Mouse (Mus musculus): Measurements from ENCODE around the gene Nolc1. TPM values are rescaled to one million over a fixed set of nuclear protein-coding genes. Genes with fewer than 3 reads are reported as not detected.

Gene Nolc1
- polyA plus RNA-seq, 1 experiment from 2014 or later = 80.8 TPM

- peak overlapping the region; percentile 98 for H3K27ac ChIP-seq (ENCODE audit: low read length)
- no peaks in the 10 kb centered on the region for H3K27me3 ChIP-seq (replicated peaks; ENCODE audit: control insufficient read depth, insufficient read depth, low read length)
- H3K4me3 ChIP-seq (replicated peaks; ENCODE audit: low read length) = peak overlapping the region; percentile 87
- peak overlapping the region; percentile 79 for H3K9ac ChIP-seq (replicated peaks; ENCODE audit: low read depth, low read length)
- peak; percentile 32 for ATAC-seq
- WGBS = 2% methylated on average over 10 of the region's 14 CpGs
- H3K4me2 ChIP-seq (ENCODE audit: low read length) = peak overlapping the region; percentile 79
- no peaks in the 10 kb centered on the region for H3K9me3 ChIP-seq (ENCODE audit: control insufficient read depth, low read length)
- H3K4me1 ChIP-seq (replicated peaks; ENCODE audit: control insufficient read depth, insufficient read depth, low read length) = peaks cover 70% of the 10 kb centered on the region
- no peaks in the 10 kb centered on the region for H3K36me3 ChIP-seq (ENCODE audit: control insufficient read depth, insufficient read depth)
These were observed 33.7 kb upstream of the Nolc1 start for GRCm38 (mm10) chr19:46041933-46042475.

GRCm38 (mm10) chr19:46042476-46043011, 33.1 kb upstream of the Nolc1 start:
- Histone ChIP-seq H3K4me3 (replicated peaks; ENCODE audit: low read length) (peak overlapping the region; percentile 87), H3K4me2 (ENCODE audit: low read length) (peak overlapping the region; percentile 79), H3K4me1 (replicated peaks; ENCODE audit: control insufficient read depth, insufficient read depth, low read length) (peaks cover 65% of the 10 kb centered on the region), H3K27me3 (replicated peaks; ENCODE audit: control insufficient read depth, insufficient read depth, low read length) (no peaks in the 10 kb centered on the region), H3K9me3 (ENCODE audit: control insufficient read depth, low read length) (no peaks in the 10 kb centered on the region), H3K9ac (replicated peaks; ENCODE audit: low read depth, low read length) (peak overlapping the region; percentile 79), H3K36me3 (ENCODE audit: control insufficient read depth, insufficient read depth) (no peaks in the 10 kb centered on the region), H3K27ac (ENCODE audit: low read length) (peak overlapping the region; percentile 98)
- peak; percentile 56 for ATAC-seq
- WGBS = under 1% methylated on average over 6 of the region's 6 CpGs

DNA sequence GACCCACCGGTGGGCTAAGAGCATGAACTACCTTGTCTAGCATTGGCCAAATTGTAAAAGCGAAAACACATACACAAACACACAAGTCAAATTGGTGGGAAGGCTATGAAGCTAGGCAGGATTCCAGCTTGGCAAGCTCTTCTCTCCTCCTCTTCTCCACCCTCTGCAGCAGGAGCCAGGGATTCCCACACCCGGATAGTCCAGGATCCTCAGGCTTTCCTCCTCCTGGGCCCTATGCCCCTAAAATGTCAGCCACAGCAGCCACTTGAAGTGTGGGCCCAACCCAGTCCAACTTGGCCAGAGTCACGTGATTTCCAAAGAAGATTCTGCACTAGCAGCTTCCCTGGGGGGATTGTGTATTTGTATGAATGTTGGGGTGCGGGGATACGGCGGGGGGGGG, 32.3 kb upstream of the Nolc1 start:
- Histone ChIP-seq H3K4me3 (replicated peaks; ENCODE audit: low read length) (peak overlapping the region; percentile 87), H3K9me3 (ENCODE audit: control insufficient read depth, low read length) (no peaks in the 10 kb centered on the region), H3K4me1 (replicated peaks; ENCODE audit: control insufficient read depth, insufficient read depth, low read length) (peaks cover 59% of the 10 kb centered on the region), H3K4me2 (ENCODE audit: low read length) (peak overlapping the region; percentile 79), H3K9ac (replicated peaks; ENCODE audit: low read depth, low read length) (peak overlapping the region; percentile 79; the same call in 1 of the 2 replicates), H3K27ac (ENCODE audit: low read length) (peak overlapping the region; percentile 98), H3K36me3 (ENCODE audit: control insufficient read depth, insufficient read depth) (no peaks in the 10 kb centered on the region), H3K27me3 (replicated peaks; ENCODE audit: control insufficient read depth, insufficient read depth, low read length) (no peaks in the 10 kb centered on the region)
- ATAC-seq = no peak
- 42% methylated on average over 7 of the region's 7 CpGs for WGBS

GRCm38 (mm10) chr19:46044271-46044992, 31.2 kb upstream of the Nolc1 start, which contains the start of gene Pprc1:
Gene Pprc1 (plus strand): TSS chr19:46044886.
- 1% methylated on average over 33 of the region's 34 CpGs for WGBS
- Histone ChIP-seq H3K9ac (replicated peaks; ENCODE audit: low read depth, low read length) (peak within 1 kb of the TSS; percentile 98), H3K4me2 (ENCODE audit: low read length) (peak within 1 kb of the TSS; percentile 79), H3K27me3 (replicated peaks; ENCODE audit: control insufficient read depth, insufficient read depth, low read length) (no peaks in the 10 kb centered on the region), H3K36me3 (ENCODE audit: control insufficient read depth, insufficient read depth) (no peaks in the 10 kb centered on the region), H3K4me1 (replicated peaks; ENCODE audit: control insufficient read depth, insufficient read depth, low read length) (peaks cover 57% of the 10 kb centered on the region), H3K4me3 (replicated peaks; ENCODE audit: low read length) (peak within 1 kb of the TSS; percentile 87), H3K9me3 (ENCODE audit: control insufficient read depth, low read length) (no peaks in the 10 kb centered on the region), H3K27ac (ENCODE audit: low read length) (peak within 1 kb of the TSS; percentile 98)
- ATAC-seq = no peak

GRCm38 (mm10) chr19:46044993-46045695, 30.5 kb upstream of the Nolc1 start, which contains the start of gene Ldb1:
Gene Ldb1 (minus strand): TSS chr19:46045214.
- peaks cover 52% of the 10 kb centered on the region for H3K4me1 ChIP-seq (replicated peaks; ENCODE audit: control insufficient read depth, insufficient read depth, low read length)
- H3K27me3 ChIP-seq (replicated peaks; ENCODE audit: control insufficient read depth, insufficient read depth, low read length) = no peaks in the 10 kb centered on the region
- WGBS = under 1% methylated on average over 71 of the region's 84 CpGs
- peak; percentile 67 for ATAC-seq
- H3K9me3 ChIP-seq (ENCODE audit: control insufficient read depth, low read length) = no peaks in the 10 kb centered on the region
- no peaks in the 10 kb centered on the region for H3K36me3 ChIP-seq (ENCODE audit: control insufficient read depth, insufficient read depth)
- peak within 1 kb of the TSS; percentile 87 for H3K4me3 ChIP-seq (replicated peaks; ENCODE audit: low read length)
- H3K9ac ChIP-seq (replicated peaks; ENCODE audit: low read depth, low read length) = peak within 1 kb of the TSS; percentile 98
- H3K4me2 ChIP-seq (ENCODE audit: low read length) = peak within 1 kb of the TSS; percentile 79
- H3K27ac ChIP-seq (ENCODE audit: low read length) = peak within 1 kb of the TSS; percentile 98

GRCm38 (mm10) chr19:46045696-46046311, 29.9 kb upstream of the Nolc1 start:
- 0% methylated on average over 6 of the region's 7 CpGs for WGBS
- peak; percentile 29 for ATAC-seq
- Histone ChIP-seq H3K27me3 (replicated peaks; ENCODE audit: control insufficient read depth, insufficient read depth, low read length) (no peaks in the 10 kb centered on the region), H3K27ac (ENCODE audit: low read length) (peak overlapping the region; percentile 98), H3K4me1 (replicated peaks; ENCODE audit: control insufficient read depth, insufficient read depth, low read length) (peaks cover 47% of the 10 kb centered on the region), H3K36me3 (ENCODE audit: control insufficient read depth, insufficient read depth) (no peaks in the 10 kb centered on the region), H3K4me2 (ENCODE audit: low read length) (peak overlapping the region; percentile 79), H3K9ac (replicated peaks; ENCODE audit: low read depth, low read length) (peak overlapping the region; percentile 98), H3K9me3 (ENCODE audit: control insufficient read depth, low read length) (no peaks in the 10 kb centered on the region), H3K4me3 (replicated peaks; ENCODE audit: low read length) (peak overlapping the region; percentile 87)

GRCm38 (mm10) chr19:46046621-46047025, 29.0 kb upstream of the Nolc1 start:
- H3K36me3 ChIP-seq (ENCODE audit: control insufficient read depth, insufficient read depth) = no peaks in the 10 kb centered on the region
- H3K27me3 ChIP-seq (replicated peaks; ENCODE audit: control insufficient read depth, insufficient read depth, low read length) = no peaks in the 10 kb centered on the region
- 4% methylated on average over 10 of the region's 10 CpGs for WGBS
- H3K4me3 ChIP-seq (replicated peaks; ENCODE audit: low read length) = no peak overlapping the region; the same call in 1 of the 2 replicates
- no peak for ATAC-seq
- peak overlapping the region; percentile 33; the same call in 1 of the 2 replicates for H3K27ac ChIP-seq (ENCODE audit: low read length)
- H3K4me2 ChIP-seq (ENCODE audit: low read length) = peak overlapping the region; percentile 79
- no peak overlapping the region for H3K9ac ChIP-seq (replicated peaks; ENCODE audit: low read depth, low read length)
- H3K9me3 ChIP-seq (ENCODE audit: control insufficient read depth, low read length) = no peaks in the 10 kb centered on the region
- peaks cover 39% of the 10 kb centered on the region for H3K4me1 ChIP-seq (replicated peaks; ENCODE audit: control insufficient read depth, insufficient read depth, low read length)

DNA sequence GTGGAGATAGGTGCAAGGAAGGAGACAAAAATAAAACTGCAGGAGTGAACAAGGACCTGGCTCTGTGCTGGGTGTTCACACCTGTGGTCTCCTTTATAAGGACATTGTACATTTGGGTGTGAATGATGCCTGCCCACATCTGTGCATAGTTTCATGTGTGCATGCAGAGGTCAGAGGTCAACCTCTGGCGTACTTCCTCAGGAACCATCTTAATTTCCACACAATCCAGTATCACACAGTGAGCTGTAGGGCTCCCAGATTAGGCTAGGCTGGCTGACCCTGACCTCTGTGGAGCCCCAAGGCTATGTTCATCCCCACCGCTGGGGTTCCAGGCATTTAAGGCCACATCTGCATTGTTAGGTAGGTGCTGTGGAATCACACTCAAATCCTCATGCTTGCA, 28.2 kb upstream of the Nolc1 start:
- no peak overlapping the region for H3K4me3 ChIP-seq (replicated peaks; ENCODE audit: low read length)
- no peaks in the 10 kb centered on the region for H3K36me3 ChIP-seq (ENCODE audit: control insufficient read depth, insufficient read depth)
- H3K9ac ChIP-seq (replicated peaks; ENCODE audit: low read depth, low read length) = no peak overlapping the region
- 70% methylated on average over 2 of the region's 2 CpGs for WGBS
- H3K4me1 ChIP-seq (replicated peaks; ENCODE audit: control insufficient read depth, insufficient read depth, low read length) = peaks cover 30% of the 10 kb centered on the region
- ATAC-seq = no peak
- H3K4me2 ChIP-seq (ENCODE audit: low read length) = no peak overlapping the region
- H3K27me3 ChIP-seq (replicated peaks; ENCODE audit: control insufficient read depth, insufficient read depth, low read length) = no peaks in the 10 kb centered on the region
- H3K9me3 ChIP-seq (ENCODE audit: control insufficient read depth, low read length) = no peaks in the 10 kb centered on the region
- no peak overlapping the region for H3K27ac ChIP-seq (ENCODE audit: low read length)
